Mouse (Mus musculus) spleen, adult 12 weeks (tissue): ENCODE results near the gene Arel1.
A peak's percentile ranks its signal among the peaks of the same experiment; 100 is the strongest.

Experiments used
- DNase-seq: peaks from one replicate; pipeline ENCODE4 v3.0.0; 2022; ENCODE audit warnings: low spot score

Gene Arel1

DNA sequence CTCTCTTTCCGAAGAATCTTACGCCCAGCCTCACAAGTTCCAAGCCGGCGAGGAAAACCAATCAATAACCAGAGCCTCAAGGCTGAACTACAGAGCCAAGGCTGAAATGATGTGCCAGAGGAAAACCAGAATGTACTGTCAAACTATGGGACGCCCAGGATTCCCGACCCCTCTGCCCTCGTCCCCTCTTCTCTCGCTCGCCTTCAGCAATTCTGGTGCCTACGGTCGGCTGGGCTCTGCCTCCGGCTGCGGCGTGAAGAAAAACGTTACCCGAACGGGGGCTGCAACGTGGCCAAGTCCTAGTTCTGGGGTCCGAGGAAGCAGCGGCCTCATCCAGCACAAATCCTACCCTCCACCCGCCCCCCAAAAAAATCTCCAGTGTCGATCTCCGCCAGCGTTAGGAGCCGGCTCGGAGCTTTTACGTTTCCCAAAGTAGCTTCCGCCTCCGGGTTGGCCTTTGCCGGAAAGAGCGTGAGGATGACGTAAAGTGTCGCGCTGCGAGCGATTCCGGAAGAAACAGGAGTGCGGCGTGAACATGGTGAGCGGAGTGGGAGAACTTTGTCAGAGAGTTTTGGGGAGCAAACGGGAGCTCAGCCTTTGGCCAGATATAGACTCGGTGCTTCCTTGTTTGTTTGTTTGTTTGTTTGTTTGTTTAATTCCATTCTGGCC is at the start of gene Arel1, which contains the start of gene Fcf1:
Arel1 (minus strand) TSS at position 473 of the 669 bp plus-strand sequence.
Fcf1 (plus strand) TSS at position 470 of the 669 bp plus-strand sequence.
- peak; percentile 87 for DNase-seq

DNA sequence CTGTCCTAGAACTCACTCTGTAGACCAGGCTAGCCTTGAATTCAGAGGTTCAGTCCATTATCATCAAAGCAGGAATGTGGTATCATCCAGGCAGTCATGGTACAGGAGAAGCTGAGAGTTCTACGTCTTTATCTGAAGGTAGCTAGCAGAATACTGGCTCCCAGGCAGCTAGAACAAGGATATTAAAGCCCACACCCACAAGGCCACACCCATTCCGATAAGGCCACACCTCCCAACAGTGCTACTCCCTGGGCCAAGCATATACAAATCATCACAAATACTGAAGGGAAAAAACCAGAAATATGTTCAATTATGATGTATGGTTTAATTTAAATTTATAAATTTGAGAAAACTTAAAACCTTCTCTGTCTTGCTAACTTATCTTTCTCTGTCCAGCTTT is 41.5 kb upstream of the Arel1 start:
- DNase-seq = no peak

DNA sequence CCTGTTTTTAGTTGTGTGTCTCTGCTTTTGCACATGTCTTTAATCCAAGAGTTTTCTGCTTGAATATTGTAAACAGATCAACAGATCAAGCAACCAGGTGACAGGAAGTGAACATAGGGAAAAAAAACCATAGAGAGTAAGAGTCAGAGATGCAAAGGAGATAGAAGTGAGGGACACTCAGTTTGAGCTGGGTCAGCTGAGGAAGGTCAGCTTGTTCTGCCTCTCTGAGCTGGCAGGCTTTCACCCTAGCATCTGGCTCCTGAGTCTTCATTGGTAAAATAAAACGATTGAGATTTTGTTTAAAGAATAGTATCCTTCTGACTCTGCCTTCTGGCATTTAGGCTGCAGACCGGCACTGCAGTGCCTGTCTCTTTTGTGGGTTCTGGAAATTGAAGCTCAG is 39.8 kb upstream of the Arel1 start:
- DNase-seq = no peak

DNA sequence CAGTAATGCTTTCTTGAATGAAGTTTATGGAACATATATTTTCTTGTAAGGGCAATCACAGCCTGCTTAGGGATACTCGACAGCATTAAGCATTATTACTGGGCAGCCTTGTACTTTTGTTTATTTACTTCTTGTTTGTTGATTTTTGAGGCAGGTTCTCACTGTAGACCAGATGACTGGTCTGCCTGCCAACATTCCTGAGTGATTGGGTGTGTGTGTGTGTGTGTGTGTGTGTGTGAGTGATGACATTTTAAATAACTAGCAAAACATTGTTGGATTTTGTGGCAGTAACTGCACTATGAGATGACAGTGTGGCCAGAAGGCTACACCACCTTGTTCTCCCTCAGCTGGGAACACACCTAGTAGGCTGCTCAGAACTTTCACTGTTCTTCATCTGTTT is 39.1 kb upstream of the Arel1 start:
- DNase-seq = no peak

DNA sequence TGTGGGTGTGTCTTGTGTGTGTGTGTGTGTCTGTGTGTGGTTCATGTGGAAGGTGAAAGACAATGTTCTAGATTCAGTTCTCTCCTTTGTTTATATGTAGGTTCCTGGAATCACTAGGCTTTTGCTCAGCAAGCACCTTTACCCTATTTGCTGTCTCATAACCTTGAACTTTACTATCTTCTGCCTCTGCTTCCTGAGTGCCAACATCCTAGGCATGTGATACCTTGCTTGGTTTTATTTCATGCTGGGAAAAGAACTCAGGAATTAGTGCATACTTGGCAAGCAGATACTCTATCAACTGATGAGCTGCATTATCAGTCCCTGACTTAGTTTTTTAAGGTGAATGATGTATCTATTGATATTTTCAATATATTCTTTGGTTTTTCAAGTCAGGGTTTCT is 36.3 kb upstream of the Arel1 start:
- no peak for DNase-seq

DNA sequence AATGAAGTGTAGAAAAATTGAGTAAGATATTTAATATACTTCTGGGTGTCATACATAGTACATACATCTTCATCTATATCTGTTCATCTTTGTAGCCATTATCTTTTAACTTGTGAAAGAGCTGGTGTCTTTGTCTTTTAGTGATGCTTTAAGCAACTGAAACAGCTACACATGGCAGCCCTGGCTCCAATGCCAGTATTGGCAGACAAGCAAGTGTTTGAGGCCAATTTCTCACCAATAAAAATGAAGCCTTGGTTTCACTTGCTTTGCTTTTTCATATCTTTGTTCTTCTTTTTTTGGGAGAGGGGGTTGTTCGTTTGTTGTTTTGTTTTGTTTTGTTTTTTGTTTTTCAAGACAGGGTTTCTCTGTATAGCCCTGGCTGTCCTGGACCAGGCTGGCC is 35.5 kb upstream of the Arel1 start:
- DNase-seq = no peak

DNA sequence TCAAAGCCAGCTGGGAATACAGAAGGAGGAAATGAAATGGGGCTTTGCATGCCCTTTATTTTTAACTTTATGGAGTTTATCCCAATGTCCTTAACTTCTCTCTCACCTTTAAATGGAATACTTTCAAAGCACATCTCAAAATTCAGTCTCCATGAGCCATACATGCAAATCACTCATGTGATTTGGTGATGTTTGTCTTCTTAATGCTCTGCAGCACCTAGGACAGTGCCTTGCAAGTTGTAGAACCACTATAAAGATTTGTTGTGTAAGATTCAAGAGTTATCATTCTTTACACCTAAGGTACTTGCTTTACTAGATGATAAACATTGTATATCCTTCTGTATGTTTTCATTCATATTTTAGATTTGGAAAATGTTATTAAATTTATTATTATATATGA is 28.4 kb upstream of the Arel1 start:
- no peak for DNase-seq

DNA sequence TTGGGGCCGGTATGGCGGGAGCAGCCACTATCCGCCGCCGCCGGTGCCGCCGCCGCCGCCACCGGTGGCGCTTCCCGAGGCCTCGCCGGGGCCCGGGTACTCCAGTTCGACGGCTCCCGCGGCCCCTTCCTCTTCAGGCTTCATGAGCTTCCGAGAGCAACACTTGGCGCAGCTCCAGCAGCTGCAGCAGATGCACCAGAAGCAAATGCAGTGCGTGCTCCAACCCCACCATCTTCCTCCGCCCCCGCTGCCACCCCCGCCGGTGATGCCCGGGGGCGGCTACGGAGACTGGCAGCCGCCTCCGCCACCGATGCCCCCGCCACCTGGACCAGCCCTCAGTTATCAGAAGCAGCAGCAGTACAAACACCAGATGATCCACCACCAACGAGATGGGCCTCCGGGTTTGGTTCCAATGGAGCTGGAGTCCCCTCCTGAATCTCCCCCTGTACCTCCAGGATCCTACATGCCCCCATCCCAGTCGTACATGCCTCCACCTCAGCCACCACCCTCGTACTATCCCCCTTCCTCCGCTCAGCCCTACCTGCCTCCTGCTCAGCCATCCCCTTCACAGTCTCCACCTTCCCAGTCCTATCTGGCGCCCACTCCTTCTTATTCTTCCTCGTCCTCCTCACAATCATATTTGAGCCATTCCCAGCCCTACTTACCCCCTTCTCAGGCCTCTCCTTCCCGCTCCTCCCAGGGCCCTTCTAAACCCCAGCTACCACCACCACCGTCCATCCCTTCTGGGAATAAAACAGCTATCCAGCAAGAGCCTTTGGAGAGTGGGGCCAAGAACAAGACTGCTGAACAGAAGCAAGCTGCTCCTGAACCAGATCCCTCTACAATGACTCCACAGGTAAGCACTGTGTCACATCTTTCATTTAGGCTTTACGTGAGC is 26.1 kb upstream of the Arel1 start:
- no peak for DNase-seq

DNA sequence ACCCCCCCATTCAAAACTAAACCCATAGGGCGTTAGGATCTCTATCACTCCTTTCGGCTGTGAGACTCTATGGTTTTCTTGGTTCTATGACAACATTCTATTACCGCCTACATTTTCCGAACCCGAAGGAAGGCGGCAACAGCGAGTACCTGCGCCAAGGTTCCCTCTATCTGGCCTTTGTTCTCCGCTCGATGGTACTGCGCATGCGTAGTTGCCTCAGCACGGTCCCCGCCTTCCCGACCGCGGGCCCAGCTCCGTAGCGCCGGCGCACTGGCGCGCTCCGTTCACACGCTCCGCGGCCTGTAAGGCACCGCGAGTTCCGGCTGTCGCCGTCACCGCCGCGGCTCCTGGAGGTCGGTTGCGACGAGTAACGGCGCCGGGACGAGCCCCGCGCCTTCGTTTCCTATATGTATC is 25.4 kb upstream of the Arel1 start, which contains the start of gene Ylpm1:
Ylpm1 (plus strand) TSS at position 239 of the 414 bp plus-strand sequence.
- peak; percentile 88 for DNase-seq

DNA sequence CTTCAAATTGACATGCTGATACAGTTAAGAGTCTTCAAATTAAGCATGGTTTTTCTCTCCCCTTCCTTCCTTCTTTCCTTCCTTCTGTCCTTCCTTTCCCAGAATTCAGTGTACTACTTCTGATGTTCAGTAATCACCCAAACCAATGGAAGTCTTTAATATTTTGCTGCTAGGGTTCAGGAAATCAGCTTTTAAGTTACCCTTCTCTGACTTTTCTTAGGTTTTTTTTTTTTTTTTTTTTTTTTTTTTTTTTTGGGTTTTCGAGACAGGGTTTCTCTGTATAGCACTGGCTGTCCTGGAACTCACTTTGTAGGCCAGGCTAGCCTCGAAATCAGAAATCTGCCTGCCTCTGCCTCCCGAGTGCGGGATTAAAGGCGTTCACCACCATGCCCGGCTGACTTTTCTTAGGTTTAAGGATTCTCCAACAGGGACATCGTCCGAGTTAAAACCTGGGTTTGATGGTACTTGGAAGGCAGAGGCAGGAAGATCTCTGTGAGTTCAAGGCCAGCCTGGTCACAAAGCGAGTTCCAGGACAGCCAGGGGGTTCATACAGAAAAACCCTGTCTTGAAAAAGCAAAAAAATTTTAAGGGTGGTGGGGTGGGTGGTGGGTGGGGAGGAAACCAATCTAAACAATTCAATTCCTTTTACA is 24.5 kb upstream of the Arel1 start:
- DNase-seq = no peak

DNA sequence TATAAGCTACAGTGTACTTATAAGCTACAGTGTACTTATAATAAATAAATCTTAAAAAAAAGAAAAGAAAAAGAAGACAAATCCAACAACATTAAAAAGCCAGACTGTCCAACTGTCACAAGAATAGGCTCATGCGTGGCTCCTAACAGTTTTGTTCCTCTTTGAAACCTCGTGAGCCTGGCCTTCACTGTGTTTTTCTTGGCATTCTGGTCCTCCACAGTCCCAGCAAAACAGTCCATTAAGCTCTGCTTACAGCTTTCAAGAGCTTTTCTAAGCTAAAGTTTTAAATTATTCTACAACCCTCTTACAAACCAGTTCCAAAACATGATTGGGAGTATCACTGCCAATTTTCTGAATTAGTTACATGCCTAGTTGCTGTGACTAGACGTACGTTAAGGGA is 18.8 kb upstream of the Arel1 start:
- no peak for DNase-seq

DNA sequence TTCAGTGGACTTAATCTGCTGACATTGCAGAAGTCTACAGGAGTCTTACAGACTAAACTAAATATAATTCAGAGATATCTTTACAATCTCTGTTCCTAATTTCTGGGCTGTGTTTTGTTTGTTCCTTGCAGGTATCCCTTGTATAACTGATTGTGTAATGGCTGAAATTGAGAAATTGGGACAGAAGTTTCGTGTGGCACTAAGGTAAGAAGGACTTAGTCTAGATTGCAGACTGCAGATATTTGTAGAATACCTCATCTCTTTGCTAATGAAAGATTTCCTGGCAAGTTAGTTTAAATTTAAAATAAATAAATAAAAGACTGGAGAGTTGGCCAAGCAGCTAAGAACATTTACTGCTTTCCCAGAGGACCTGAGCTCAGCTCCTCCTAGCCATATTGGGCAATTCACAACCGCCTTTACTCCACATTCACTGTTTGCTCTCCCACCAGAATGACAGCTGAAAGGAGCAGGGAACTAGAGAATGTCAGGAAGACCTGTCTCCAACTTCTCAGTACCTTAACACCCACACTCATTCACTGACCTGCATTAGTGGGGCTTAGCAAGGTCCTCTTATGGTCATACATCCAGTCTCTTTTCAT is 8.7 kb upstream of the Arel1 start:
- DNase-seq = no peak

DNA sequence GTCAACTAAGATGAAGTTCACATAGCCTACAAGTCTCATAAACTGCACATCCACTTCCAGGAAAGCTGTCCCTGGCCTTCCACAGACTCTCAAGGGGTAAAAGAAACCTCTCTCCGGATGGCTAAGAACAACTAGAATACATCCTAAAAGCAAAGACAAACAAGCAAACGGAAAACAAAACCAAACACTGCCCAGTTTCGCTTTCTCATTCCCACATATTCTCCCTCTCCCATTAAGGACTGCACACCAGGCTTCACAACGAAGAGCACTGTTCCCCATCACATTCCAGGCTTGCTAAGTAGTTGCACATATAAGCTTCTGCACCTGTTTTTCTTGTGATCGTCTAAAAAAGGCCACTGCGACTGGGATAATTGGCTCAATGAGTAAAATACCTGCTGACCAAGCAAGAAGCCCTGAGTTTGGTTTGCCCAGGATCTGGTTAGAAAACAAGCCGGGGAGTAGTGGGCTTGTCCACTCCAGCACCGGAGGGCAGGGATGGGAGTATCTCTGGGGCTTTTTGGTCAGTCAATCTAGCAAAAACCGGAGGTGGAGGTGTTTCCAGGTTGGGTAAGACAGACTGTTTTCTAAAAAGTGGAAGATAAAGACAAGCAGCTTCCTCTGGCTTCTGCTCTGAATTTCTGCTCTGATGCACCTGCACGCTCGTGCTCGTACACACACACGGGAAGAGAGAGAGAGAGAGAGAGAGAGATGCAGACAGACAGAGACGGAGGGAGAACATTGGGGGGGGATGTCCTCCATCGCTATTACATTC is 858 bp downstream of the Arel1 start:
- peak; percentile 39 for DNase-seq

DNA sequence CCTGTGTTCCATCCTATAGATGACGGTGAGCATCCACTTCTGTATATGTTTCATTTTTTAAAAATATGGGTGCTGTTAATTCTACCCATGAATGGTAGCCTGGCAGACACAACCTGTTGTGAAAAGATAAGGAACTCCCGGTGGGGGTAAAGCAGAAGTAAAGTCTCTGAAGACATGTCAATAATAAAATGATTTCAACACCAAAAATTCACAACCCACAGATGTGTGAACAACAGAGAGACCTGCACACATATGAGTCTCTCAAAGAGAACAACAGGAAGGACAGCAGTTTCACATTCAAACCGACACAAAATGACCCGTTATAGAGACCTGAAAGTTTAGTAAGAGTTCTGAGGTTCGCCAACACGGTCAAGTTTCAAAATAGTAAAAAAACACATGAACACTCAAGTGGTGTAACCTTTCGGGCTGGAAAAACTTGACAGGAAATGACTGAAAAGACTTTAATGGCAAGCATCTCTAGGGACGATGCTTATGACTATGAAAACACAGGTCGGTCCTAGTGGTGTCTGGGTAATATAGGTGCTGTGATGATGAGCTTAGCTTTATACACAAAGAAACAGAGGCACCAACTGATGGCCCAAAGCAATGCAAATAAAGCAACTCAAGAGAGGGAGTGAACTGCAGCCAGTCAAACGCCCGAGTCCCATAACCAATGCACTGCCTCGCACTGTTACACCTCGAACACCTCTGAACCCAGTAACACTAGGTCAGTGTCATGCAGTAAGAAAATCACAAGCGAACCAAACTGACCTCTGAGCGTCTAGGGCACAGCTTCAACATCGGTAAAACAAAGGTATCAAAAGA is 1.7 kb downstream of the Arel1 start:
- peak; percentile 12 for DNase-seq

DNA sequence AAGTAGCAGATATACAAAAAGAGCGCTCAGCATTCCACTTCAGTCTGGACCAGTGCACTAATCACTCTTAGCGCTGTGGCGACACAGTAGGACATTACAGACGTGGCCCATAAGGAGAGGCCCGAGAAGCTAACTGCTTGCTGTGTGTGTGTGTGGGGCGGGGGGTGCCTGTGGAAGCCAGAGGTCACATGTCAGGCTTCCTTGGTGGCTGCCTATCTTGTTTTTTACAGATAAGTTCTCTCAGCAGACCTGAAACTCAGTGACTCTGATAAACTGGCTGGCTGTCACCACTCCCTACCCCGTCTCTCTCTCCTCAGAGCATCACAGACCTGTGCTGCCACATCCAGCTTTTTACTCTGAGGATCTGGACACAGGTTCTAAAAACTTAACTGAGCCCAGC is 8.1 kb downstream of the Arel1 start:
- DNase-seq = peak; percentile 38

DNA sequence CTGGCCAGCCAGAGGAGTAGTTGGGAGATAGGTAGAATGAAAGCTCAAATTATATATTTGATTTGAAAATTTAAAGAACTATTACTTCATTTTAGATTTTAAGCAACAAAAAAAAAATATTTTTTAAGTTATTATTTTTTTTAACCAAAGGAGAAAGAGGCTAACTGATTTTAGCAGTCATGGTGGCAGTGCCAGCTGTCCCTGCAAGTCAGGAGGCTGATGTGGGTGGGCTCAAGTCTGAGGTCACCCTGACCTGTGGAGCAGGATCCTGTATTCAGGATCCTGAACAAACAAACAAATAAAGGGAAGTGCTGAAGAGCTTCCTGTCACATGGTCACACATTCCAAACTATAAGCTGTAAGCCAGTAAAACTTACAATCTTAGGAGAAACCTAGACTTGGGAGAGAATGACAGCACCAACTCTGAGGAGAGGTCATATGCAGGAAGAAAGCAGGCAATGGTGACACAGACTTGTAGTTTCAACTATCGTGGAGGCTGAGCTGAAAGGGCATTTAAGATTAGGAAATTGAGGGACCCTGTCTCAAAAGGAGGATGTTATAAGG is 11.8 kb downstream of the Arel1 start:
- no peak for DNase-seq

DNA sequence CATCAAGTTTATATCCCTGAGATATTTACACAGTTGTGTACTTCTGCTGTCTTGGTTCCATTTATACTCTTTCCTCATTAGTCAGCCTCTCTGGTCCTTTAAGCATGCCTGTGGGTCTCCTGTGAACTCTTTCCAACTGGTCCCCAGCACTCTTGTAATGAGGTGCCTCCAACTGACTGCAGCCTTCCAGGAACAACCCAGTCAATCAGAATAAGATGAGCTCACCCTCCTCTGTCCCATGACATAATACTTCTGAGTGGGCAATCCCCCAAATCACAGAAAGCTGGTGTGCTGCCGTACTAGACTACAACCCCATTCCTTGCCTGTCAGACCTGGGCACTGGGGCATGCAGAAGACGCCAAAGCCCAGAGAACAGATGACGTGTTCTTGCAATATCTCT is 14.4 kb downstream of the Arel1 start:
- DNase-seq = no peak

DNA sequence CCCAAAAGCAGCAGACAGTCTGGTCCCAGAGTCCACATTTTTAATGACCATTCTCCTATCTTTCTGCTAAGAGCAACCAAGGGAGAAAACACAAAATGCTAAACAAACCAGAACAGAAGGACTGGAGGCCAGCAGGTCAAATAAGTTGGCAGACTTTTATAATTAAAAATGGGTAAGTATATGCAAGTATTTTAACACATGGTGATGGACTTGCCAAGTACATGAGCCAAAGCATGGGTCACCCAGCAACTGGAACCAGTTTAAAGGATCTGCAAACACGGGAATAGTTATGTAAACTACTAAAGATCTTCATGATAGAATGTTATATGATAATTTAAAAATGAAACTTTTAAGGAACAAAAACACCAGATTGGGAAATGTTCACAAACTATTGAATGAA is 18.3 kb downstream of the Arel1 start:
- no peak for DNase-seq

DNA sequence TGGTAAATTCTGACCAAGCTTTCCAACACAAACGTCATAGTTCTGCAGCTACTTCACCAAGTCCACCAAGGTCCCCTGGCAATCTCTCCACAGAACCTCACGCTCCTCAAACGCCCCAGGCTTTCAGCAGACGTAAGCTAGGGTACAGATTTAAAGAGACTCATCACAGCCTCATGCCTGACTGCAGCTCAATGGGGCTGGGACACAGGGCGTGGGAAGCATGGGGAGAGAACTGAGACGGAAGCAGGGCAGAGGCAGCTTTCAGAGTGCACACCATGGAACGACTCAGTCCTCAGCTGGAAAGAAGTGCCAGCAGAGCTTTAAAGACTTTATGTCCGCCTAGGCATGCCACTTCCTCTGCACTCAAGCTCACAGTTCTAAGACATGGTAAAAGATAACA is 19.2 kb downstream of the Arel1 start:
- no peak for DNase-seq

DNA sequence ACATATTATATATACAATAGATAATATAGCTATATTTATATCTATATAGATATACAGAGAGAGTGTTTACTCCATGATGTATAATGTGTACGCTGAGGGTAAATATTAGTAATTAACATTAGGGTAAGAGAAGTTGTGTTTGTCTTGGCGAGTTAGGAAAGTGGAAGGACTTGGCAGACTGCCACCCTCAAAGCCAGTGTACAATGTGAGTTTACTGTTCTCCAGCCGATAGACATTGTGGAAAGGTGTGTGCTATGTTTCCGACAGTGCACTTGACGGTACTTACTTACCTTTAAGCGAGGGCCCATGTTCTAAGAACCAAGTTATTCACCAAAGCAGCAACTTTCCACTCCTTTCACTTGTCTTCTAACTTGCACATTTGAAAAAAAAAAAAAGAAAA is 19.9 kb downstream of the Arel1 start:
- DNase-seq = no peak
